Mouse (Mus musculus): ENCODE results near the gene Myh6. TPM values are rescaled to one million over a fixed set of nuclear protein-coding genes. Genes with fewer than 3 reads are reported as not detected.

Myh6 gene
- total and polyA plus RNA-seq, 3 experiments = 6,249 to 21,149 (median 19,033) TPM

- under 1% methylated on average over 54 of the region's 54 CpGs for WGBS
- DNase-seq = no peak
- peak overlapping the region; percentile 85 for H3K27ac ChIP-seq
- peaks cover 14% of the 10 kb centered on the region for H3K36me3 ChIP-seq (ENCODE audit: control insufficient read depth, insufficient read depth, low read length)
- H3K9ac ChIP-seq (ENCODE audit: low read depth, low read length) = peak overlapping the region; percentile 92
- no peaks in the 10 kb centered on the region for H3K27me3 ChIP-seq (ENCODE audit: control insufficient read depth, insufficient read depth, low read length)
- peak overlapping the region; percentile 91 for H3K4me3 ChIP-seq
- TF ChIP-seq CTCF (IDR thresholded peaks at IDR 0.05) = no peak
- 0 out of 2 replicates have a peak, but pooled peaks have one; percentile 18 for TF ChIP-seq POLR2A (IDR thresholded peaks at IDR 0.05; ENCODE audit: insufficient read depth, low read depth, low read length)
- peaks cover 3% of the 10 kb centered on the region; the same call in 1 of the 2 replicates for H3K4me1 ChIP-seq (ENCODE audit: control insufficient read depth, insufficient read depth, low read length)
- intact Hi-C loops (cut with DNase I) = no loop called here
- peaks cover 2% of the 10 kb centered on the region for H3K79me2 ChIP-seq (replicated peaks; ENCODE audit: control insufficient read depth, insufficient read depth, low read length)
Measured at GRCm38 (mm10) chr14:54894296-54895151, 72.2 kb downstream of the Myh6 start.

- WGBS = under 1% methylated on average over 38 of the region's 38 CpGs
- Histone ChIP-seq H3K27me3 (ENCODE audit: control insufficient read depth, insufficient read depth, low read length) (no peaks in the 10 kb centered on the region), H3K9ac (ENCODE audit: low read depth, low read length) (peak overlapping the region; percentile 92), H3K27ac (peak overlapping the region; percentile 90), H3K4me3 (peak overlapping the region; percentile 91), H3K4me1 (ENCODE audit: control insufficient read depth, insufficient read depth, low read length) (peaks cover 3% of the 10 kb centered on the region; the same call in 1 of the 2 replicates), H3K79me2 (replicated peaks; ENCODE audit: control insufficient read depth, insufficient read depth, low read length) (peaks cover 2% of the 10 kb centered on the region), H3K36me3 (ENCODE audit: control insufficient read depth, insufficient read depth, low read length) (peaks cover 14% of the 10 kb centered on the region)
- peak; percentile 99 for DNase-seq
- intact Hi-C loops (cut with DNase I) = loop anchor here (1.0 to 2.0 kb wide), 2 partner anchors 29 to 201 kb away; partner anchors contain the start of gene Thtpa
- TF ChIP-seq POLR2A (IDR thresholded peaks at IDR 0.05; ENCODE audit: insufficient read depth, low read depth, low read length) (peak; percentile 92), CTCF (IDR thresholded peaks at IDR 0.05) (no peak), EP300 (IDR thresholded peaks at IDR 0.05; ENCODE audit: insufficient read depth, low read depth, low read length) (peak; percentile 91)
Measured at GRCm38 (mm10) chr14:54893651-54894181, 73.0 kb downstream of the Myh6 start.

GRCm38 (mm10) chr14:54892200-54892599, 74.5 kb downstream of the Myh6 start, which contains the start of gene Pabpn1:
Gene Pabpn1 (plus strand): TSS chr14:54892500.
- H3K27me3 ChIP-seq (ENCODE audit: control insufficient read depth, insufficient read depth, low read length) = no peaks in the 10 kb centered on the region
- 94% methylated on average over 3 of the region's 3 CpGs for WGBS
- no peak within 1 kb of the TSS for H3K9ac ChIP-seq (ENCODE audit: low read depth, low read length)
- H3K27ac ChIP-seq = peak within 1 kb of the TSS; percentile 90
- peaks cover 3% of the 10 kb centered on the region; the same call in 1 of the 2 replicates for H3K4me1 ChIP-seq (ENCODE audit: control insufficient read depth, insufficient read depth, low read length)
- intact Hi-C loops (cut with DNase I) = loop anchor here (2.0 kb wide), 1 partner anchor 203 kb away; the partner anchor contains the start of gene Thtpa
- no peak for DNase-seq
- TF ChIP-seq EP300 (IDR thresholded peaks at IDR 0.05; ENCODE audit: insufficient read depth, low read depth, low read length) (no peak), POLR2A (IDR thresholded peaks at IDR 0.05; ENCODE audit: insufficient read depth, low read depth, low read length) (no peak)
- peaks cover 2% of the 10 kb centered on the region for H3K79me2 ChIP-seq (replicated peaks; ENCODE audit: control insufficient read depth, insufficient read depth, low read length)
- peak within 1 kb of the TSS; percentile 52 for H3K4me3 ChIP-seq
- H3K36me3 ChIP-seq (ENCODE audit: control insufficient read depth, insufficient read depth, low read length) = peaks cover 14% of the 10 kb centered on the region

Small RNA genes within 50 kb of the gene (microRNA-seq; reads per million reads assigned to microRNA genes)
- 1,873 to 2,098 reads per million in 2 experiments for gene Mir208a
- 34.8 to 114 reads per million in 2 experiments for gene Mir208b

Other genes starting within 250 kb of the Myh6 start
- gene Slc7a8, start 185.0 kb downstream of the Myh6 start, total RNA-seq (2021) = 1 to 10 TPM; 2.6 to 3.3 TPM
- 2.7 and 3.7 TPM in 2 replicates for gene Slc7a8, start 185.0 kb downstream of the Myh6 start, polyA plus RNA-seq (2012; rRNA removed)
- not detected for gene Rnf212b, start 152.8 kb downstream of the Myh6 start, total RNA-seq (2021)
- gene Rnf212b, start 152.8 kb downstream of the Myh6 start, polyA plus RNA-seq (2012; rRNA removed) = 0.21 and 0.35 TPM in 2 replicates
- gene Homez, start 96.0 kb downstream of the Myh6 start, total RNA-seq (2021) = 1 to 10 TPM; 4.1 to 7.2 TPM
- 2.6 and 3.1 TPM in 2 replicates for gene Homez, start 96.0 kb downstream of the Myh6 start, polyA plus RNA-seq (2012; rRNA removed)
- 1 to 10 TPM; 2.8 to 3.4 TPM for gene Ppp1r3e, start 89.4 kb downstream of the Myh6 start, total RNA-seq (2021)
- 4.8 and 4.9 TPM in 2 replicates for gene Ppp1r3e, start 89.4 kb downstream of the Myh6 start, polyA plus RNA-seq (2012; rRNA removed)
- 10 to 100 TPM; 42.4 to 45.0 TPM for gene Bcl2l2, start 83.5 kb downstream of the Myh6 start, total RNA-seq (2021)
- gene Bcl2l2, start 83.5 kb downstream of the Myh6 start, polyA plus RNA-seq (2012; rRNA removed) = 29.2 and 44.4 TPM in 2 replicates
- 1 to 10 TPM; 3.2 to 6.1 TPM for gene Gm20521, start 83.5 kb downstream of the Myh6 start, total RNA-seq (2021)
- not detected in 2 replicates for gene Gm20521, start 83.5 kb downstream of the Myh6 start, polyA plus RNA-seq (2012; rRNA removed)
- gene Pabpn1, start 74.4 kb downstream of the Myh6 start, total RNA-seq (2021) = 10 to 100 TPM; 51.4 to 52.2 TPM
- 66.2 and 91.7 TPM in 2 replicates for gene Pabpn1, start 74.4 kb downstream of the Myh6 start, polyA plus RNA-seq (2012; rRNA removed)
- 1 to 10 TPM; 1.7 to 2.3 TPM for gene Slc22a17, start 53.8 kb downstream of the Myh6 start, total RNA-seq (2021)
- gene Slc22a17, start 53.8 kb downstream of the Myh6 start, polyA plus RNA-seq (2012; rRNA removed) = 13.0 and 13.8 TPM in 2 replicates
- 1 to 10 TPM; 1.9 to 3.0 TPM for gene Efs, start 40.8 kb downstream of the Myh6 start, total RNA-seq (2021)
- gene Efs, start 40.8 kb downstream of the Myh6 start, polyA plus RNA-seq (2012; rRNA removed) = 5.1 and 5.4 TPM in 2 replicates
- gene Il25, start 34.2 kb downstream of the Myh6 start, total RNA-seq (2021) = not detected
- not detected in 2 replicates for gene Il25, start 34.2 kb downstream of the Myh6 start, polyA plus RNA-seq (2012; rRNA removed)
- gene Cmtm5, start 30.7 kb downstream of the Myh6 start, total RNA-seq (2021) = under 1 TPM in 1 of 2 experiments, not detected in 1; 0.30 TPM
- 1.8 and 2.9 TPM in 2 replicates for gene Cmtm5, start 30.7 kb downstream of the Myh6 start, polyA plus RNA-seq (2012; rRNA removed)
- not detected for gene Gm17428, start 10.0 kb upstream of the Myh6 start, total RNA-seq (2021)
- gene Gm17428, start 10.0 kb upstream of the Myh6 start, polyA plus RNA-seq (2012; rRNA removed) = not detected in 2 replicates
- gene Myh7, start 27.7 kb upstream of the Myh6 start, total RNA-seq (2021) = 1,000 to 10,000 TPM; 1,935 to 2,240 TPM
- 19.8 and 29.5 TPM in 2 replicates for gene Myh7, start 27.7 kb upstream of the Myh6 start, polyA plus RNA-seq (2012; rRNA removed)
- 10 to 100 TPM; 25.9 to 28.9 TPM for gene Ngdn, start 48.5 kb upstream of the Myh6 start, total RNA-seq (2021)
- gene Ngdn, start 48.5 kb upstream of the Myh6 start, polyA plus RNA-seq (2012; rRNA removed) = 10.1 and 19.6 TPM in 2 replicates
- gene Zfhx2, start 125.4 kb upstream of the Myh6 start, total RNA-seq (2021) = 1 to 10 TPM; 3.9 to 4.1 TPM
- 1.1 and 1.3 TPM in 2 replicates for gene Zfhx2, start 125.4 kb upstream of the Myh6 start, polyA plus RNA-seq (2012; rRNA removed)
- gene Thtpa, start 127.9 kb upstream of the Myh6 start, total RNA-seq (2021) = 10 to 100 TPM; 10.7 to 13.4 TPM
- gene Thtpa, start 127.9 kb upstream of the Myh6 start, polyA plus RNA-seq (2012; rRNA removed) = 8.2 and 9.7 TPM in 2 replicates
- 1 to 10 TPM; 5.3 to 5.6 TPM for gene Ap1g2, start 139.7 kb upstream of the Myh6 start, total RNA-seq (2021)
- gene Ap1g2, start 139.7 kb upstream of the Myh6 start, polyA plus RNA-seq (2012; rRNA removed) = 8.2 and 10.2 TPM in 2 replicates
- gene Jph4, start 150.0 kb upstream of the Myh6 start, total RNA-seq (2021) = under 1 TPM in 1 of 2 experiments, not detected in 1; 0.23 TPM
- gene Jph4, start 150.0 kb upstream of the Myh6 start, polyA plus RNA-seq (2012; rRNA removed) = 0.25 and 0.32 TPM in 2 replicates